Mouse (Mus musculus) cerebellum, postnatal 36 days (tissue): ENCODE data around the gene Tmem256.

Experiments
- DNase-seq, 2 experiments: peaks; one replicate each; pipeline ENCODE4 v3.0.0; 2021 to 2022; ENCODE audit warnings: mixed read lengths in 2 of 2

Gene Tmem256

GRCm38 (mm10) chr11:69816520-69816919 is 21.8 kb upstream of the Tmem256 start:
- DNase-seq = no peak

GRCm38 (mm10) chr11:69818365-69818764 is 19.9 kb upstream of the Tmem256 start, which contains the start of gene Spem2:
Gene Spem2 (minus strand): TSS chr11:69818465.
- DNase-seq = no peak

DNA sequence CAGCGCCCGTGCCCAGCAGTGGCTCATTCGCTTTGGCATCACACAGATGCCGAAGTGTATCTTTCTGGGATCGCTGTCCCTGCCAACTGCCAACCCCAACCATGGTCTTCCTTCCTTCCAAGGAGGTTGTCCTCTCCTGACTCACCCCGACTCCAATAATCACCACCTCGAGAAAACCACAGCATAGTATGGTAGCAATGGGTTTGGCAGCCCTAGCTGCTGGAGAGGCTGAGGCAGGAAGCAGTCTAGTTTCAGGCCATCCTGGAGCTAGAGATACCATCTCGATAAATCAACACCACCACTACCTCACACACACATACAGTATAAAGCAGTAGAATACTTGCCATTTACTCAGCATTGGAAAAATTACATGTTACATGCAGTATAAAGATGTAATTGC is 19.4 kb upstream of the Tmem256 start:
- DNase-seq = no peak

GRCm38 (mm10) chr11:69822080-69822479 is 16.2 kb upstream of the Tmem256 start, which contains the start of gene Spem1:
Gene Spem1 (minus strand): TSS chr11:69822180.
- no peak for DNase-seq

DNA sequence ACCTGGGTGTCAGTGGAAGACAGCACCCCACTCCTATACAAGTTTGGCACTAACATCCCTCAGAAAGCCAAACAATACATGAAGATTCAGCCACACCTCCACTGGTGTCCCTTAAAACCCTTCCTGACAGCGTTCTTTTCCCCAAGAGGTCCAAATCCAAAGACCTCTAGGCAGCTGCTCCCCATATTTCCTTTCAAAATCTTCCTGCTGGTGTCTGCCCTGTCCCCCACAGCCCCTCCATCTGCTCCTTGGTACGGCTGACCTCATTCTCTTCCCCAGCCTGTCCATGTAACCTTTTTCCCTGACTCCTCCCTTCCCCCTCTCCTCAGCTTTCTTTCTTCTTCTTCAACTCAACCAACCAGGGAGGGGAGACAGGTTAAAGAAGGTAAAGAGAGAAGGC is 14.9 kb upstream of the Tmem256 start:
- no peak for DNase-seq

DNA sequence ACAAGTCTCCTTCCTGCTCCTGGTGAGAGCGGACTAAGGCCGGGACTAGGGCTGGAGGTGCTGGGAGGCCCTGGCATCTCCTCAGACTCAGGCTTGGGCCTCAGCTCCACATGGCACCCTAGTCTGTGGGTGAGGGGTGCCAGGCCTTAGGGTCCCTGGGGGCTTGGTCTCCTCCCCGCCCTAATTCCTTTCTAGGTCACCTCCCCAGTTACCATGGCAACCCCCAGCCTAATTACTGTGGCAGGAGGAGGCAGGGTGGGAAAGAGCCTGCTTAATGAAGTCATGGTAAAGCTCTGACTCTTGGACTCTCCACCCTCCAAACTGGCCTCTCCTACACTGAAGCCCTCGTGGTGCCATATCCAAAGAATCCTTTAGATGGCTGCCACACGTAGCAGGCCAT is 9.5 kb upstream of the Tmem256 start:
- DNase-seq = no peak

- DNase-seq = no peak
Observed at GRCm38 (mm10) chr11:69833554-69833953, 4.8 kb upstream of the Tmem256 start.

DNA sequence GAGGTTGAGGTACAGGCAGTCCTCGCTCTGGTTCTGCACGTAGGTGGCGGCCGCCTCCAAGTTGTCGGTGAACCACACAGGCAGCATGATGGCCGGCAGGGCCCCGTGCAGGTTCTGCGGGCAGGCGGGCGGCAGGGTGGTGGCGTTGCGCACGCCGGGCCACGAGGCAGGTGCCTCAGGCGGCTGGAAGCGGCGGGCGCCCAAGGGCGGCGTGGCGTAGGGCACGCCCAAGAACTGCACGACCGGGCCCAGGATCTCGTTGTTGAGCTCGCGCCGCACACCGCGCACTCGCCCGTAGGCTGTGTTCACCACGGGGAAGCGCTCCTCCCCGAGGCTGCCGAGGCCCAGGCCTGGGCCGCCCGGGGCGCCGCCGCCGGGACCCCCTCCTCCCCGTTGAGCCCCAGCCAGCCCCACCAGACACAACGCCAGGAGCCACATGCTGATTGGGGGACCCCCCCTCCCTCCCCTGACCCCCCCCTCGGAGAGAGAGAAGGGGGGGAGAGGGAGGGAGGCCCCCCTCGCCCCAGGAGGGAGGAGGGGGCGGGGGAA is 4.2 kb upstream of the Tmem256 start:
- DNase-seq = peak; percentile 35 to 36

DNA sequence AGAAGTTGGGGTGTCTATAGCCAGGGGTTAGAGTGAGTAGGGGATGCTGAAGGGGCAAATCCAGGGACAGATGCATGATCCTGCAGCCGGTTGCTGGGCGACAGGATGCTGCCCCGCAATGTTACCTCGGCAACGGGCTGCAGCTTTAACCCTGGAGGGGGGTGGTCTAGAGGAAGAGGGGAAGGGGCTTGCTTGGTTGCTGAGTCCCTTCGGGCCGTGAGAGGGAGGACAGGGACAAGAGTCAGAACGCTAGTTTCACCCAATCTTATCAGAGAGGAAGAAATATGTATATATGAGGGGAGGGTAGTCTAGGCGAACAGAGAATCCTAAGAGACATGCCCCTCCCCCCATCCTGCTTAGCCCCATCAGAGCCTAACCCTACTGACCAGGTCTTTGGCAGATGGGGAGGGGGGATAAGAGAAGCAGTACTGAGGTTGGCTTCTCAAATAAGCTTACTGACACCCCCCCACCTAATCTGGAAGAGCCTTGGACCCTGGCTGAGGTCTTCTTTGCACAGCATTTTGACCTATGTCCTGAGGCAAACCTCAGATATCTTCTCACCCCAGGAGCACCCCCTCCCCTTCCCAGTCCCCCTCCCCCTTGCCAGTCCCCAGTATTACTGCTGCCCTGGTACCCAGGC is 2.9 kb upstream of the Tmem256 start:
- no peak for DNase-seq

DNA sequence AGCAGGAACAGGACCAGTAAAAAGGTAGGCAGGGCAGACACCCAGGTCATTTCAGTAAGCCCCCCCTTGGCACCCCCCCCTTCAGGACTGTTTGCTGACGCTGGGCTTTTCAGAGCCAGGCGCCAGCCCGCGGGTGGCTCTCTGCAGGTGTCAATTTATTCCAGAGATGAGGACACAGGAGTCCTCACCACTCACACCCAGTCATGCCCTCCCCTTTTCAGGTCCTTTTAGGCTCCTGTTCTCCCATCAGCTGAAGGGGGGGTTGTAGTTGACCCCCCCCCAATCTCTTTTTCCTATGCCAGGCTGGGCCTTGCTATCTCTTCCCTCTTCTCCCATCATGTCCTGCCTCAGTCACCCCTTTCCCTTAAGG is 2.4 kb upstream of the Tmem256 start:
- no peak for DNase-seq

GRCm38 (mm10) chr11:69836703-69837576 is 1.4 kb upstream of the Tmem256 start:
- peak; percentile 32 to 48 for DNase-seq

DNA sequence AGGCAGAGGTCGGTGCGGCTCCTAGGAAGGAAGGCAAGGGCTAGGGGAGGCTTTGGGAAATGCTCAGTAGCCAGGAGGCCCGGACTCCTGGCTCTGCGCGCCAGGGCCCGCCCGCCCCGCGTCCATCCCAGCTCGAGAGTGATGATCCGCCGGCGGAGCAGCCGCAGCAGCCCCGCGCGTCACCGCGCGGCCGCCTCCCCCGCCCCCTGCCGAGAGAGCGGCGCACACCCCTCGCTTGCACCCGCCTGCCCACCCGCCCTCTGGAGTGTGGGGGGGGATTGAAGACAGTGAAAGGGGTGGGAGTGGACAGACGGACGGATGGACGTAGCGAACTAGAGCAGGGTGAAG is 736 bp upstream of the Tmem256 start, which contains the start of gene Nlgn2:
TSS of gene Nlgn2 (minus strand) at position 181 of the 348 bp plus-strand sequence.
- DNase-seq = peak in 1 of 2 experiments; percentile 84

DNA sequence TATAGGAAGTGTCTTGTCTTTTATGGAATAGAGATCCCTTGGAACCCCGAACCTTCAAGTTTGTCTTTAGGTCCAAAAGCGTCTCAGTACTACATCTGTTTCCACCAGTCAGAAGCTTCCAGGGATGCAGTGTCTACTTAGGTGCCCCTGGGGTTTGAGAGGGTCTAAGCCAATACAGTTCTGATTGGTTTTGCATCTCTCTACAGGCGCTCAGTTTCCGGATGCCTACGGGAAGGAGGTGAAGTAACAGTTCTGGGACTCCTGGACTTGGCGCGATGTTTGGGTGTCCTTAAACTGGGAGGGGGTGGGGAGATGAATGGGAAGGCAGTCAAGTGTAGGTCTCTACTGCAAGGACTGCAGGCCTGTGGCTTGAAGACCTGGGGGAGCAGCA is 395 bp downstream of the Tmem256 start:
- no peak for DNase-seq

- peak; percentile 86 to 91 for DNase-seq
Observed at GRCm38 (mm10) chr11:69846198-69846680, 7.9 kb downstream of the Tmem256 start, which contains the start of gene Plscr3. Gene Plscr3 (plus strand): TSS chr11:69846376.

GRCm38 (mm10) chr11:69846738-69847688 is 8.7 kb downstream of the Tmem256 start:
- no peak for DNase-seq

DNA sequence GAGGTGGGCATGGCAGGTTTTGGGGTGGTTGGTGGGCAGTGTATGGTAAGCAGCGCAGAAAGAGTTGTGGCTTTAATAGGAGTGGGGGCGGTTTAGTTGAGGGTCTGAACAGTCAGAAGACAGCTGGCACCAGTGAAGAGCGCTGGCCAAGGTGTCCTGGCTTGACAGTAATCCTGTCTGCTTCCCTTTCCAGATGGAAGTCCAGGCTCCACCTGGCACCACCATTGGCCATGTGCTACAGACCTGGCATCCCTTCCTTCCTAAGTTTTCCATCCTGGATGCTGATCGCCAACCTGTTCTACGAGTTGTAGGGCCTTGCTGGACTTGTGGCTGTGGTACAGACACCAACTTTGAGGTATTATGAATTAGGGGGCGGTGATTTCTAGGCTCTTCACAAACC is 9.7 kb downstream of the Tmem256 start:
- DNase-seq = peak; percentile 69 to 78

- DNase-seq = no peak
Observed at GRCm38 (mm10) chr11:69849128-69849527, 10.8 kb downstream of the Tmem256 start.

- no peak for DNase-seq
Observed at GRCm38 (mm10) chr11:69849884-69850283, 11.6 kb downstream of the Tmem256 start.

- no peak for DNase-seq
Observed at GRCm38 (mm10) chr11:69850754-69851153, 12.4 kb downstream of the Tmem256 start.

DNA sequence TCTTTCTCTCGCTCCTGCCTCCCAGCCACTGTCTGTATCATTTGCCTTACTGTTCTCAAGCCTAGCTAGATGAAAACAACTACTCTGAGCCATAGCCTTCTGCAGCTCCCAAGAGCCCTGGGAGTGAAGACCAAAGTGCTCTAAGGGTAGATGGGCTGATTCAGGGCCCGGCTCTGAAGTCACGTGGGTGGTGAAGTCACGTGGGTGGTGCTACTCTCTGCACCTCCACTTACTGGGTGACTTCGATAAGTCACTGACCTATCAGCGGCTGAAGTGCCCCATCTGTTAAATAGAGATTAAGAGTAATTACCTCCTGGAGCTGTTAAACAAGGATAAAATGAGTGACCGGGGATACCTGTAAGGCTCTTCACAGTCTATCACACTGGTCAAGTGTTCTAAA is 15.7 kb downstream of the Tmem256 start:
- DNase-seq = no peak

DNA sequence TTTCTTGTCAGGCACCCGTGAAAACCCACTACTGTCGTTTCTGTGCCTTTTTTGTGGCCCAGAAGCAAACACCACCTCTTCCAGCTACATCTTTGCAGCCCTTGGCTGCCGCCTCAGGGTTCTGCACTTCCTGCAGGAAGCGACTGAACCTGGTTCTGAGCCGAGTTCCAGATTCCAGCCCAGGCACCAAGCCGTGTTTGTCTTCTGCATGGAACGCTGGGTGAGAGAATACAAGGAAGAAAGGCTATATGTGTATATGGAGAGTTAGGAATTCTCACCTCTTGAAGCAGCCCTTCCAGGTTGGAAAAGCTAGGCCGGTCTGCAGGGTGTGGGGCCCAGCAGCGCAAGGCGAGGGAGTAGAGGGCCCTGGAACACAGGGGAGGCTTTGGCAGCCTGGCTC is 16.4 kb downstream of the Tmem256 start:
- no peak for DNase-seq

- peak; percentile 42 to 57 for DNase-seq
Observed at GRCm38 (mm10) chr11:69855347-69855746, 17.0 kb downstream of the Tmem256 start.
